Mouse (Mus musculus): ENCODE data around the gene AC124108.1. TPM values are rescaled to one million over a fixed set of nuclear protein-coding genes. Genes with fewer than 3 reads are reported as not detected.
A peak's percentile ranks its signal among the peaks of the same experiment; 100 is the strongest.
"Not testable (repeated sequence)": the region's sequence is repeated elsewhere in the genome, so short reads cannot be mapped to it uniquely, and the experiment has no call there.

AC124108.1 gene
- total RNA-seq (2021) = under 1 TPM; 0.17 to 0.25 TPM
- long read RNA-seq, experiment 1 = 0 reads
- long read RNA-seq, experiment 2 = 0 reads

GRCm38 (mm10) chr1:132191093-132191785 is at the start of gene AC124108.1, which contains the start of gene Lemd1:
Gene AC124108.1 (plus strand): TSS chr1:132191457.
Gene Lemd1 (plus strand): TSS chr1:132191431.
- no peak for DNase-seq (ENCODE audit: low spot score in 2 of 2)

- no peak for DNase-seq (ENCODE audit: low spot score in 2 of 2)
Measured at GRCm38 (mm10) chr1:132141753-132142152, 49.5 kb upstream of the AC124108.1 start.

- no peak for DNase-seq (ENCODE audit: low spot score in 2 of 2)
Measured at GRCm38 (mm10) chr1:132143079-132143478, 48.2 kb upstream of the AC124108.1 start.

- DNase-seq (ENCODE audit: low spot score in 2 of 2) = no peak
Measured at GRCm38 (mm10) chr1:132143730-132144129, 47.5 kb upstream of the AC124108.1 start.

GRCm38 (mm10) chr1:132144223-132144622 is 47.0 kb upstream of the AC124108.1 start:
- DNase-seq (ENCODE audit: low spot score in 2 of 2) = no peak

- no peak for DNase-seq (ENCODE audit: low spot score in 2 of 2)
Measured at GRCm38 (mm10) chr1:132144837-132145236, 46.4 kb upstream of the AC124108.1 start.

GRCm38 (mm10) chr1:132145973-132146685 is 45.1 kb upstream of the AC124108.1 start:
- no peak for DNase-seq (ENCODE audit: low spot score in 2 of 2)

GRCm38 (mm10) chr1:132149410-132149809 is 41.8 kb upstream of the AC124108.1 start:
- DNase-seq (ENCODE audit: low spot score in 2 of 2) = no peak

- no peak for DNase-seq (ENCODE audit: low spot score in 2 of 2)
Measured at GRCm38 (mm10) chr1:132150171-132150570, 41.1 kb upstream of the AC124108.1 start.

GRCm38 (mm10) chr1:132150817-132151601 is 40.2 kb upstream of the AC124108.1 start:
- no peak for DNase-seq (ENCODE audit: low spot score in 2 of 2)

GRCm38 (mm10) chr1:132151908-132152307 is 39.3 kb upstream of the AC124108.1 start:
- no peak for DNase-seq (ENCODE audit: low spot score in 2 of 2)

GRCm38 (mm10) chr1:132153086-132153690 is 38.1 kb upstream of the AC124108.1 start:
- no peak for DNase-seq (ENCODE audit: low spot score in 2 of 2)

- DNase-seq (ENCODE audit: low spot score in 2 of 2) = no peak
Measured at GRCm38 (mm10) chr1:132153691-132154090, 37.6 kb upstream of the AC124108.1 start.

GRCm38 (mm10) chr1:132155737-132156136 is 35.5 kb upstream of the AC124108.1 start:
- DNase-seq (ENCODE audit: low spot score in 2 of 2) = peak; percentile 42 to 72

GRCm38 (mm10) chr1:132157016-132157781 is 34.1 kb upstream of the AC124108.1 start:
- DNase-seq (ENCODE audit: low spot score in 2 of 2) = peak; percentile 78 to 80

GRCm38 (mm10) chr1:132157808-132158207 is 33.4 kb upstream of the AC124108.1 start:
- DNase-seq (ENCODE audit: low spot score in 2 of 2) = no peak

- no peak for DNase-seq (ENCODE audit: low spot score in 2 of 2)
Measured at GRCm38 (mm10) chr1:132158741-132159140, 32.5 kb upstream of the AC124108.1 start.

GRCm38 (mm10) chr1:132159681-132160080 is 31.6 kb upstream of the AC124108.1 start:
- DNase-seq (ENCODE audit: low spot score in 2 of 2) = no peak

- DNase-seq (ENCODE audit: low spot score in 2 of 2) = no peak
Measured at GRCm38 (mm10) chr1:132161211-132161880, 29.9 kb upstream of the AC124108.1 start.

- not testable (repeated sequence) for DNase-seq (ENCODE audit: low spot score in 2 of 2)
Measured at GRCm38 (mm10) chr1:132162618-132163017, 28.6 kb upstream of the AC124108.1 start.
